In genomic region chr13:30074517-30075064, GRCm38 (mm10) we compare ENCODE assay signal across 19 mouse cellular contexts.
A peak's percentile ranks its signal among the peaks of the same experiment; 100 is the strongest.
DNase-seq lines count a peak whose midpoint lies in the region; ATAC-seq and TF ChIP-seq lines count a peak whose summit lies in the region.
"Had no signal": no experiment of that assay in that cellular context is flagged by ENCODE, and none has a peak within 500 bp of the region (broad histone marks: within the 10 kb centered on the region; RNA-seq: fewer than 3 reads in every experiment).

No protein-coding gene starts in this region.

- H3K4me2 ChIP-seq in embryonic facial prominence, embryonic 14.5 days (ENCODE audit: low read depth, low read length) = no peak overlapping the region
- H3K4me2 ChIP-seq in intestine, postnatal 0 days (replicated peaks; ENCODE audit: low read depth) = no peak overlapping the region
- H3K4me2 ChIP-seq in stomach, postnatal 0 days (replicated peaks; ENCODE audit: low read depth) = no peak overlapping the region
- H3K4me2 ChIP-seq: heart, embryonic 12.5 days; hindbrain, embryonic 15.5 days had no signal

- ATAC-seq in embryonic facial prominence, embryonic 14.5 days (ENCODE audit: low read depth) = no peak
- ATAC-seq in intestine, postnatal 0 days = peak; percentile 53; the same call in 1 of the 2 replicates
- ATAC-seq in stomach, postnatal 0 days (ENCODE audit: low FRiP score, low TSS enrichment) = peak; percentile 57; the same call in 1 of the 2 replicates
- ATAC-seq: forebrain, embryonic 16.5 days had no signal

- no peaks in the 10 kb centered on the region for H3K36me3 ChIP-seq in embryonic facial prominence, embryonic 14.5 days (ENCODE audit: control insufficient read depth, insufficient read depth, low read length)
- no peaks in the 10 kb centered on the region for H3K36me3 ChIP-seq in embryonic facial prominence, embryonic 10.5 days (replicated peaks)
- H3K36me3 ChIP-seq in intestine, postnatal 0 days (ENCODE audit: control insufficient read depth, insufficient read depth) = no peaks in the 10 kb centered on the region
- no peaks in the 10 kb centered on the region for H3K36me3 ChIP-seq in stomach, postnatal 0 days (ENCODE audit: control insufficient read depth, insufficient read depth, low read length)
- H3K36me3 ChIP-seq: heart, embryonic 12.5 days; hindbrain, embryonic 15.5 days had no signal

- H3K27me3 ChIP-seq in embryonic facial prominence, embryonic 14.5 days (replicated peaks; ENCODE audit: control insufficient read depth, insufficient read depth, low read length) = no peaks in the 10 kb centered on the region
- H3K27me3 ChIP-seq in embryonic facial prominence, embryonic 10.5 days (replicated peaks; ENCODE audit: low read depth, poor library complexity, severe bottlenecking) = no peaks in the 10 kb centered on the region
- no peaks in the 10 kb centered on the region for H3K27me3 ChIP-seq in intestine, postnatal 0 days (replicated peaks; ENCODE audit: control insufficient read depth, insufficient read depth, low read length)
- no peaks in the 10 kb centered on the region for H3K27me3 ChIP-seq in stomach, postnatal 0 days (ENCODE audit: control insufficient read depth, insufficient read depth, low read length)
- H3K27me3 ChIP-seq: CH12.LX; heart, embryonic 12.5 days; hindbrain, embryonic 15.5 days had no signal

- peak; percentile 35 for DNase-seq in embryonic facial prominence, embryonic 14.5 days (ENCODE audit: low spot score)
- no peak for DNase-seq in embryonic facial prominence, embryonic 10.5 days (ENCODE audit: low spot score)
- DNase-seq in urinary bladder, postnatal 25 days (ENCODE audit: low spot score) = peak; percentile 11
- DNase-seq in urinary bladder, postnatal 10 days (ENCODE audit: low spot score) = no peak
- peak; percentile 38 for DNase-seq in stomach, postnatal 0 days (ENCODE audit: low spot score)
- no peak for DNase-seq in right cerebral cortex, adult 18-20 months
- DNase-seq in testis, postnatal 14 days (ENCODE audit: low spot score) = no peak
- DNase-seq: adrenal gland, adult 8-10 months; adrenal gland, postnatal 36 days; cerebellum, adult 2 months; cerebellum, postnatal 10 days; gastrocnemius, postnatal 14 days; heart, adult 2 months; heart, postnatal 36 days had no signal

- no peaks in the 10 kb centered on the region for H3K9me3 ChIP-seq in embryonic facial prominence, embryonic 14.5 days (ENCODE audit: control insufficient read depth, low read length)
- H3K9me3 ChIP-seq in embryonic facial prominence, embryonic 10.5 days = no peaks in the 10 kb centered on the region
- H3K9me3 ChIP-seq in intestine, postnatal 0 days (ENCODE audit: control insufficient read depth) = no peaks in the 10 kb centered on the region
- no peaks in the 10 kb centered on the region for H3K9me3 ChIP-seq in stomach, postnatal 0 days (ENCODE audit: control insufficient read depth, low read length)
- H3K9me3 ChIP-seq: heart, embryonic 12.5 days; hindbrain, embryonic 15.5 days had no signal

- no peak overlapping the region for H3K27ac ChIP-seq in embryonic facial prominence, embryonic 14.5 days (replicated peaks; ENCODE audit: low read depth, low read length)
- H3K27ac ChIP-seq in embryonic facial prominence, embryonic 10.5 days (replicated peaks) = no peak overlapping the region
- H3K27ac ChIP-seq in intestine, postnatal 0 days (ENCODE audit: low read depth, low read length) = no peak overlapping the region
- H3K27ac ChIP-seq in stomach, postnatal 0 days (replicated peaks) = no peak overlapping the region
- H3K27ac ChIP-seq: heart, adult 2 months; hindbrain, embryonic 15.5 days had no signal

- no peak for TF ChIP-seq EP300 in stomach, postnatal 0 days (optimal IDR thresholded peaks at IDR 0.05)

- WGBS in embryonic facial prominence, embryonic 14.5 days = 87% methylated on average over 2 of the region's 2 CpGs
- 87% methylated on average over 2 of the region's 2 CpGs for WGBS in embryonic facial prominence, embryonic 10.5 days
- 68% methylated on average over 2 of the region's 2 CpGs for WGBS in intestine, postnatal 0 days
- 84% methylated on average over 2 of the region's 2 CpGs for WGBS in stomach, postnatal 0 days

- no peak overlapping the region for H3K4me3 ChIP-seq in embryonic facial prominence, embryonic 14.5 days (ENCODE audit: low read depth, low read length)
- no peak overlapping the region for H3K4me3 ChIP-seq in embryonic facial prominence, embryonic 10.5 days
- H3K4me3 ChIP-seq in intestine, postnatal 0 days (ENCODE audit: low read depth, low read length) = no peak overlapping the region
- H3K4me3 ChIP-seq in stomach, postnatal 0 days (ENCODE audit: low read depth, low read length) = no peak overlapping the region
- H3K4me3 ChIP-seq: heart, adult 2 months; heart, embryonic 12.5 days; hindbrain, embryonic 15.5 days had no signal

- H3K4me1 ChIP-seq in embryonic facial prominence, embryonic 14.5 days (ENCODE audit: control insufficient read depth, insufficient read depth, low read length) = 0 out of 2 replicates have a peak, but pooled peaks cover 2% of the 10 kb centered on the region
- H3K4me1 ChIP-seq in embryonic facial prominence, embryonic 10.5 days = peaks cover 12% of the 10 kb centered on the region; the same call in 1 of the 2 replicates
- H3K4me1 ChIP-seq in intestine, postnatal 0 days (replicated peaks; ENCODE audit: control insufficient read depth, insufficient read depth, low read length) = no peaks in the 10 kb centered on the region
- 0 out of 2 replicates have a peak, but pooled peaks cover 2% of the 10 kb centered on the region for H3K4me1 ChIP-seq in stomach, postnatal 0 days (replicated peaks; ENCODE audit: control insufficient read depth, insufficient read depth)
- H3K4me1 ChIP-seq: heart, embryonic 12.5 days; hindbrain, embryonic 15.5 days had no signal

- no peak overlapping the region for H3K9ac ChIP-seq in embryonic facial prominence, embryonic 14.5 days (ENCODE audit: low read depth, low read length)
- H3K9ac ChIP-seq in intestine, postnatal 0 days (ENCODE audit: low read depth, low read length) = no peak overlapping the region
- no peak overlapping the region for H3K9ac ChIP-seq in stomach, postnatal 0 days (ENCODE audit: low read length)
- H3K9ac ChIP-seq: heart, embryonic 12.5 days; hindbrain, embryonic 15.5 days had no signal

- no peak for TF ChIP-seq CTCF in intestine, postnatal 0 days (IDR thresholded peaks at IDR 0.05; ENCODE audit: low read depth)
- TF ChIP-seq CTCF in stomach, postnatal 0 days (IDR thresholded peaks at IDR 0.05; ENCODE audit: low read depth) = no peak

Comparison
In these comparisons a context has a peak if more than half of its experiments do, and no peak if none do; other contexts are left out.
1. DNase-seq: peak in embryonic facial prominence, embryonic 14.5 days (single experiment), urinary bladder, postnatal 25 days (single experiment) and stomach, postnatal 0 days (single experiment); none in embryonic facial prominence, embryonic 10.5 days (single experiment), urinary bladder, postnatal 10 days (single experiment), right cerebral cortex, adult 18-20 months (single experiment) and testis, postnatal 14 days (single experiment).